Mouse (Mus musculus) neural tube, embryonic 12.5 days (tissue): ENCODE data around the gene Lrp1. TPM values are rescaled to one million over a fixed set of nuclear protein-coding genes. Genes with fewer than 3 reads are reported as not detected.
"Not testable (repeated sequence)": the region's sequence is repeated elsewhere in the genome, so short reads cannot be mapped to it uniquely, and the experiment has no call there.

Source experiments
- ATAC-seq: fragments of 200-750 bp; cut with Nextera tagmentation; 2 replicates; pipeline ENCODE4 v1.8.0; 2017; ENCODE audit warnings: low read depth, mild to moderate bottlenecking, moderate TSS enrichment, moderate library complexity; ENCODE audit not compliant: low FRiP score
- H3K27ac ChIP-seq: fragments of 300-500 bp; sonication (generic); 2 replicates; pipeline ENCODE4 v1.5.1; 2016
- H3K27me3 ChIP-seq: fragments of 300-500 bp; sonication (generic); replicated peaks from 2 replicates; pipeline ENCODE4 v1.6.1; 2016; ENCODE audit warnings: mild to moderate bottlenecking
- H3K36me3 ChIP-seq: fragments of 300-500 bp; sonication (generic); 2 replicates; pipeline ENCODE4 v1.6.1; 2016; ENCODE audit warnings: mild to moderate bottlenecking
- H3K4me1 ChIP-seq: fragments of 300-500 bp; sonication (generic); 2 replicates; pipeline ENCODE4 v1.6.1; 2016
- H3K4me2 ChIP-seq: fragments of 300-500 bp; sonication (generic); replicated peaks from 2 replicates; pipeline ENCODE4 v1.6.1; 2016; ENCODE audit warnings: mild to moderate bottlenecking
- H3K4me3 ChIP-seq: fragments of 300-500 bp; sonication (generic); 2 replicates; pipeline ENCODE4 v1.5.1; 2016
- H3K9ac ChIP-seq: fragments of 300-500 bp; sonication (generic); 2 replicates; pipeline ENCODE4 v1.6.1; 2016; ENCODE audit warnings: mild to moderate bottlenecking
- H3K9me3 ChIP-seq: fragments of 300-500 bp; sonication (generic); 2 replicates; pipeline ENCODE4 v1.6.1; 2016; ENCODE audit warnings: mild to moderate bottlenecking
- WGBS: fragments of 180-500 bp; shearing (Covaris S2); methylation state at CpG from one replicate; pipeline ENCODE4 v1.1.7; 2016; 5-methylcytosine and 5-hydroxymethylcytosine counted together
- polyA plus RNA-seq: library from polyadenylated mRNA; unstranded; fragments of >200 nt; fragmentation: Nextera tagmentation; extraction: Ambion mirVana; gene quantifications from 2 replicates; pipeline ENCODE4 v1.2.1, GENCODE M21; 2016

Lrp1 gene
- polyA plus RNA-seq, 1 experiment from 2014 or later: 96.0 TPM

- no peak for ATAC-seq
- Histone ChIP-seq H3K4me3 (0 out of 2 replicates have a peak overlapping the region, but pooled peaks have one; percentile 1), H3K27me3 (peaks cover 87% of the 10 kb centered on the region), H3K4me1 (peaks cover 50% of the 10 kb centered on the region), H3K4me2 (peak overlapping the region; percentile 42), H3K9me3 (no peaks in the 10 kb centered on the region), H3K27ac (no peak overlapping the region), H3K9ac (peak overlapping the region; percentile 2; the same call in 1 of the 2 replicates), H3K36me3 (no peaks in the 10 kb centered on the region)
- 8% methylated on average over 19 of the region's 19 CpGs for WGBS
Observed at GRCm38 (mm10) chr10:127662666-127663253, 41.8 kb upstream of the Lrp1 start.

DNA sequence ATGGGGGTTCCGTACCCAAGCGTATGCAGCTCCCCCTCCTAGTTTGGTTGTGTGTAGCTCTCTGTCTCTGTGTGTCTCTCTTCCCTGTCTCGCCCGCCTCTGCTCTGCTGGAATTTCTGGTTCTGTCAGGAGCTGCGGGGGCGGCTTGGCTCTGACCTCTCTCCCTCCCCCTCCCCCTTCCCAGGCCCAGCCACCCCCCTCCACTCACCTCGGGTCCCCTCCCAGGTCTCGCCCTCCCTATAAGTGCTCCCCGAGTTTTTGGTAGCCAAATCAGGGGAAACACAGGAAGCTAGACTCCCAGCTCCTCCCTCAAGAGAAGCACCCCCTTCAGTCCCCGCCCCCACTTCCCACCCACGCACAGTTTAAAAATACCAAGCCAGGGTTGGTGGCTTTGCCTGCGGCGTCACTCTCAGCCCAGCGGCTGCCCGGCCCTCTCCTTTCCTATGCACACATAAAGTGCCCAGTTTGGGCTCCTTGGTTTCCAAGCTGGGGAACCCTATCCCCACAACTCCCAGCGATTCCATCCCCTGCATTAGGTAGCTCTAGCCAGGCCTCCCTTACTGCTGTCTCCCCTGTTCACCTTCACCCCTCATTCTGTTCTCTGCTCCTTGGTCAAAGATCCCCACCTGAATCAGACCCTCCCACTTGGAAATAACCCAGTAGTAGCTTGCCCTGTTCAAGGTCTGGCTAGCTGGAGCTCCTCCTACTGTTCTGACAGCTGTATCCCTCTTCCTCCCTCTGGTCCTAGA, 41.1 kb upstream of the Lrp1 start:
- Histone ChIP-seq H3K9ac (peak overlapping the region; percentile 2), H3K27ac (no peak overlapping the region), H3K9me3 (no peaks in the 10 kb centered on the region), H3K4me2 (peak overlapping the region; percentile 42), H3K27me3 (peaks cover 80% of the 10 kb centered on the region), H3K36me3 (no peaks in the 10 kb centered on the region), H3K4me3 (0 out of 2 replicates have a peak overlapping the region, but pooled peaks have one; percentile 1), H3K4me1 (peaks cover 44% of the 10 kb centered on the region)
- no peak; the same call in 1 of the 2 replicates for ATAC-seq
- 6% methylated on average over 16 of the region's 16 CpGs for WGBS

DNA sequence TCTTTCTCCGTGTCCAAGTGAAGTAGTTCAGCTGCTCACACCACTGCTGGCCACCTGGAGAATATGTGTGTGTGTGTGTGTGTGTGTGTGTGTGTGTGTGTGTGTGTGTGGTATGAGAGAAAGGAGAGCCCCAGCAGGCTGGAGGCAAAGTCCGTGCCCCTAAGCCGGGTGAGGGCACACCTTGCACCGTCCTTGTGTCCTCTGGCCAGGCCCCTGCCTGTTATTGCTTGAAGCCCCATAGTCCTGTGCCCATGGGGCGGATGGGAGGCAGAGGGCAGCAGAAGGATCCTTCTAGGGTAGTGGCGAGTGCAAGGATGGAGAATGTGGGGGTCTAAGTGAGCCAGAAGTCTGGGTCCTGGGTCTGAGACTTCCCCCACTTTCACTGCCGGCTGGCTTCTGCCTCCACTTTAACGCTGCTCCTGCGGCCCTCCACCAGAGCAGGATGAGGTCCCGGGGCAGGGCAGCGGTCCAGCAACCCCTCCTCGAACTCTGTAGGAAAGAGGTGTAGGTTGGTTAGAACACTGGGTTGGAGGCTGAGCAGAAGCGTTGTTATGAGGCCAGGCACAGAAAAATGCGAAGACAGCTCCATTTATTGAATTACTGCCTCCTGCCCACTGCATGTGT, 40.5 kb upstream of the Lrp1 start:
- peaks cover 39% of the 10 kb centered on the region for H3K4me1 ChIP-seq
- H3K9ac ChIP-seq: no peak overlapping the region
- H3K4me3 ChIP-seq: no peak overlapping the region
- H3K36me3 ChIP-seq: no peaks in the 10 kb centered on the region
- no peak for ATAC-seq
- no peaks in the 10 kb centered on the region for H3K9me3 ChIP-seq
- no peak overlapping the region for H3K27ac ChIP-seq
- H3K4me2 ChIP-seq: peak overlapping the region; percentile 42
- peaks cover 74% of the 10 kb centered on the region for H3K27me3 ChIP-seq
- WGBS: 17% methylated on average over 14 of the region's 14 CpGs

GRCm38 (mm10) chr10:127659551-127659950, 38.6 kb upstream of the Lrp1 start:
- Histone ChIP-seq H3K9me3 (no peaks in the 10 kb centered on the region), H3K27ac (no peak overlapping the region), H3K4me2 (no peak overlapping the region), H3K4me3 (no peak overlapping the region), H3K4me1 (peaks cover 22% of the 10 kb centered on the region), H3K27me3 (peaks cover 55% of the 10 kb centered on the region), H3K9ac (no peak overlapping the region), H3K36me3 (no peaks in the 10 kb centered on the region)
- WGBS: 62% methylated on average over 1 of the region's 1 CpGs
- no peak for ATAC-seq

DNA sequence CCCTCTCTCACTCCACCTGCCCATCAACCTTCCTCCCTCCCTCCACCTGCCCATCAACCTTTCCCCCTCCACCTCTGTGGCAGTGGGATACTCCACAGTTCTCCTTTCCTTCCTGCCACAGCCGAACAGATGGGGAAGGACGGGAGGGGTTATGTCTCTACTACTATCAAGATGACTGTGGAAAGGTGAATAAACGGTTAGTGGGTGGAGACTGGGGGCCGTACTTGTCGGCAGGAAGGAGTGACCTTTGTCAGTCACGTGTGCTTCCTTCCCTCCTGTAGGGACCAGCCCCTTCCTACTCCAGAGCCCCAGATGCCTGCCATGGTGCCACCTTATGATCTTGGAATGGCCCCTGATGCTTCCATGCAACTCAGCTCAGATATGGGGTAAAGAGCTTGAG, 37.1 kb upstream of the Lrp1 start:
- ATAC-seq: no peak
- 19% methylated on average over 6 of the region's 6 CpGs for WGBS
- Histone ChIP-seq H3K4me1 (peaks cover 18% of the 10 kb centered on the region), H3K27ac (no peak overlapping the region), H3K9me3 (no peaks in the 10 kb centered on the region), H3K4me2 (no peak overlapping the region), H3K36me3 (no peaks in the 10 kb centered on the region), H3K9ac (no peak overlapping the region), H3K27me3 (peaks cover 40% of the 10 kb centered on the region), H3K4me3 (no peak overlapping the region)

- H3K4me3 ChIP-seq, H3K9ac ChIP-seq, H3K4me2 ChIP-seq, H3K9me3 ChIP-seq, ATAC-seq, H3K27ac ChIP-seq, H3K36me3 ChIP-seq: not testable (repeated sequence)
- WGBS: 54% methylated on average over 6 of the region's 6 CpGs
- Histone ChIP-seq H3K27me3 (peaks cover 36% of the 10 kb centered on the region), H3K4me1 (peaks cover 13% of the 10 kb centered on the region)
Observed at GRCm38 (mm10) chr10:127657617-127658016, 36.7 kb upstream of the Lrp1 start.

- Histone ChIP-seq H3K27ac (no peak overlapping the region), H3K4me2 (no peak overlapping the region), H3K4me1 (no peaks in the 10 kb centered on the region), H3K9ac (no peak overlapping the region), H3K27me3 (peaks cover 10% of the 10 kb centered on the region), H3K36me3 (no peaks in the 10 kb centered on the region), H3K9me3 (no peaks in the 10 kb centered on the region), H3K4me3 (no peak overlapping the region)
- WGBS: 71% methylated on average over 16 of the region's 16 CpGs
- ATAC-seq: no peak
Observed at GRCm38 (mm10) chr10:127654970-127655579, 34.1 kb upstream of the Lrp1 start.

GRCm38 (mm10) chr10:127652906-127653638, 32.1 kb upstream of the Lrp1 start:
- Histone ChIP-seq H3K9ac (no peak overlapping the region), H3K4me1 (no peaks in the 10 kb centered on the region), H3K36me3 (no peaks in the 10 kb centered on the region), H3K27ac (no peak overlapping the region), H3K9me3 (no peaks in the 10 kb centered on the region), H3K4me3 (no peak overlapping the region), H3K4me2 (no peak overlapping the region), H3K27me3 (no peaks in the 10 kb centered on the region)
- WGBS: 58% methylated on average over 21 of the region's 21 CpGs
- ATAC-seq: no peak

DNA sequence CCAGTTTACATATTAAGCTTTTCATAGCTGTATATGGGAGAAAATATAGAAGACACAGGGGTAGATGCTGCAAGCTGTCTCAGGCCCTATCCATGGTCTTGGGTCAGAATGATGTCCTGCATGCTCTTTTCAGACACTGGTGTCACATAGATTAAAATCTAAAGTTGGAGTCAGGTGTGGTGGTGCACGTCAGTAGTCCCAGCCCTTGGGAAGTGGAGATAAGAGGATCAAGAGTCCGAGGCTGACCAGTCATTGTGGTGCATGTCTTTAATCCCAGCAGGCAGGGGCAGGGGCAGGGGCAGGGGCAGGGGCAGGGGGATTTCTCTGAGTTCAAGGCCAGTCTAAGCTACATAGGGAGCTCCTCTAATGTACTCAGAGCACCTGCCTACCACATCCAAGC, 24.8 kb upstream of the Lrp1 start:
- no peak for ATAC-seq
- no peaks in the 10 kb centered on the region for H3K36me3 ChIP-seq
- no peak overlapping the region for H3K4me3 ChIP-seq
- H3K9me3 ChIP-seq: no peaks in the 10 kb centered on the region
- no peak overlapping the region for H3K4me2 ChIP-seq
- no peak overlapping the region for H3K27ac ChIP-seq
- WGBS: 64% methylated on average over 2 of the region's 2 CpGs
- peaks cover 16% of the 10 kb centered on the region for H3K4me1 ChIP-seq
- no peak overlapping the region for H3K9ac ChIP-seq
- H3K27me3 ChIP-seq: peaks cover 29% of the 10 kb centered on the region

DNA sequence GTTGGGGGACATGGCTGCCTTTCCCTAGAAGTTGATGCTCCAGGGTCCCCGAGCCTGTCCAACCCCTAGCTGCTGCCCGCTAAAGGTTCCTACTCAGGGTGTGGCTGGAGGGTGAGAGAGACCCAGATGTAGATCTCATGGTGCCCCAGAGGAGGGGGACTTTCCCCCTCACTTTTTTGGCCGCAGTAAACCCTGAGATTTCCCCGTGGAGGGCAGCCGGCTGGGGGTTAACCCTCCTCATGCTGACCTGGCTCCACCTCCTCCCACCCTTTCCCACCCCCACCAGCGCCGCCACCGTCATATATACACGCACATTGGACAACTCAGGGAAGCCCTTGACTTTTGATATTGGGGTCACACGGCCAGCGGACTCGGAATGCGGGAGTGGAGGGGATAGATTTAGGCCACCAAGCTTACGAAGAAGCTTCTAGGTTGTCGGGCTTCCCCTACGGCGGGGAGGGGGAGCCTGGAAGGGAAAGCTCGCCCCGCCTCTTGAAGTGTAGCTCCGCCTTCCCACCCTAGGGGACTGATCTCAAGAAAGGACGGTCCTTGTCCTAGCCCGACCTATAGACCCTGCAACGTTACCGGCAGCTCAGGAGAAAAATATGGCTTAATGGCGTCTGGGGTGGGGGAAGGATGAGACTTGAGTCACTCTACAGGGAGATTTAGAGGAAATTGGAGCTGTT, 22.7 kb upstream of the Lrp1 start:
- Histone ChIP-seq H3K4me3 (peak overlapping the region; percentile 30), H3K9me3 (no peaks in the 10 kb centered on the region), H3K36me3 (no peaks in the 10 kb centered on the region), H3K9ac (peak overlapping the region; percentile 40; the same call in 1 of the 2 replicates), H3K27me3 (peaks cover 29% of the 10 kb centered on the region), H3K4me2 (peak overlapping the region; percentile 61), H3K27ac (no peak overlapping the region), H3K4me1 (peaks cover 16% of the 10 kb centered on the region)
- 3% methylated on average over 25 of the region's 25 CpGs for WGBS
- 0 out of 2 replicates have a peak, but pooled peaks have one; percentile 14 for ATAC-seq
